8 mouse cellular contexts compared by ENCODE assay signal in genomic region chr5:29736942-29737341, GRCm38 (mm10). TPM values are rescaled to one million over a fixed set of nuclear protein-coding genes. Genes with fewer than 3 reads are reported as not detected.
DNase-seq lines count a peak whose midpoint lies in the region; ATAC-seq lines count a peak whose summit lies in the region.

No protein-coding gene starts in this region.

- no peaks in the 10 kb centered on the region for H3K36me3 ChIP-seq in forebrain, embryonic 13.5 days (ENCODE audit: poor library complexity, severe bottlenecking)
- H3K36me3 ChIP-seq in liver, embryonic 15.5 days (replicated peaks): peaks cover 2% of the 10 kb centered on the region; the same call in 1 of the 2 replicates

- DNase-seq in adrenal gland, postnatal 14 days: peak; percentile 21
- DNase-seq in adrenal gland, adult 2 months: no peak
- peak; percentile 40 for DNase-seq in 416B (ENCODE audit: low read depth)
- DNase-seq in urinary bladder, adult 18-20 months (ENCODE audit: low spot score in 2 of 2): no peak
- no peak for DNase-seq in left cerebral cortex, adult 8-10 months (ENCODE audit: low spot score in 2 of 2)

- no peak overlapping the region for H3K27ac ChIP-seq in forebrain, embryonic 13.5 days
- H3K27ac ChIP-seq in liver, embryonic 15.5 days (replicated peaks): peak overlapping the region; percentile 95

- H3K4me1 ChIP-seq in forebrain, embryonic 13.5 days: peaks cover 38% of the 10 kb centered on the region
- peaks cover 48% of the 10 kb centered on the region for H3K4me1 ChIP-seq in liver, embryonic 15.5 days (replicated peaks)

- H3K9me3 ChIP-seq in forebrain, embryonic 13.5 days (replicated peaks): no peaks in the 10 kb centered on the region
- no peaks in the 10 kb centered on the region for H3K9me3 ChIP-seq in liver, embryonic 15.5 days (replicated peaks)

- H3K4me3 ChIP-seq in forebrain, embryonic 13.5 days: peak overlapping the region; percentile 100
- peak overlapping the region; percentile 91 for H3K4me3 ChIP-seq in liver, embryonic 15.5 days (replicated peaks)

- peak overlapping the region; percentile 86 for H3K4me2 ChIP-seq in forebrain, embryonic 13.5 days
- peak overlapping the region; percentile 81 for H3K4me2 ChIP-seq in liver, embryonic 15.5 days

- WGBS in forebrain, embryonic 13.5 days: 68% methylated on average over 9 of the region's 9 CpGs
- WGBS in liver, embryonic 15.5 days (ENCODE audit: insufficient replicate concordance): 29% methylated on average over 9 of the region's 9 CpGs

- no peak for ATAC-seq in forebrain, embryonic 13.5 days
- ATAC-seq in liver, embryonic 15.5 days (ENCODE audit: insufficient read depth): no peak
- no peak for ATAC-seq in megakaryocyte-erythroid progenitor cell, adult 5-6 weeks (replicated peaks; ENCODE audit: low FRiP score, low TSS enrichment, poor library complexity, severe bottlenecking)

- no peaks in the 10 kb centered on the region for H3K27me3 ChIP-seq in forebrain, embryonic 13.5 days
- no peaks in the 10 kb centered on the region for H3K27me3 ChIP-seq in liver, embryonic 15.5 days

- H3K9ac ChIP-seq in forebrain, embryonic 13.5 days: peak overlapping the region; percentile 98
- H3K9ac ChIP-seq in liver, embryonic 15.5 days: peak overlapping the region; percentile 92

RNA-seq across cellular contexts. Expression of gene Gm5129, which starts 1.2 kb away (rescaled TPM):
- total RNA-seq in adrenal gland, postnatal 14 days (2021): not detected in 2 replicates
- 1 to 10 TPM in 1 of 2 experiments, not detected in 1; 1.7 TPM for total RNA-seq in adrenal gland, adult 2 months (2021)
- polyA plus RNA-seq in adrenal gland, adult 2 months (2012; rRNA removed): not detected in 2 replicates
- not detected in 2 replicates for polyA plus RNA-seq in forebrain, embryonic 13.5 days (2015; fragmentation: Nextera tagmentation; extraction: Ambion mirVana)
- not detected in 2 replicates for polyA plus RNA-seq in liver, embryonic 15.5 days (2015; fragmentation: Nextera tagmentation; extraction: Ambion mirVana)
- not detected in 2 replicates for total RNA-seq in megakaryocyte-erythroid progenitor cell, adult 5-6 weeks (2014; fragmentation: Nextera tagmentation)
- total RNA-seq in megakaryocyte-erythroid progenitor cell, adult 5-6 weeks (2017): 18.6 TPM in 1 of 2 replicates, not detected in the other
- total RNA-seq in left cerebral cortex, adult 8-10 months (2022): not detected

RNA-seq across cellular contexts. Expression of gene Dnajb6, which starts 1.5 kb away (rescaled TPM):
- 126 and 133 TPM in 2 replicates for total RNA-seq in adrenal gland, postnatal 14 days (2021)
- total RNA-seq in adrenal gland, adult 2 months (2021): 100 to 1,000 TPM; 117 to 138 TPM
- polyA plus RNA-seq in adrenal gland, adult 2 months (2012; rRNA removed): 34.3 and 46.2 TPM in 2 replicates
- 278 and 293 TPM in 2 replicates for polyA plus RNA-seq in forebrain, embryonic 13.5 days (2015; fragmentation: Nextera tagmentation; extraction: Ambion mirVana)
- polyA plus RNA-seq in liver, embryonic 15.5 days (2015; fragmentation: Nextera tagmentation; extraction: Ambion mirVana): 71.6 and 81.4 TPM in 2 replicates
- total RNA-seq in megakaryocyte-erythroid progenitor cell, adult 5-6 weeks (2014; fragmentation: Nextera tagmentation): 97.2 and 115 TPM in 2 replicates
- 142 and 171 TPM in 2 replicates for total RNA-seq in megakaryocyte-erythroid progenitor cell, adult 5-6 weeks (2017)
- 100 to 1,000 TPM; 157 to 173 (median 166) TPM for total RNA-seq in left cerebral cortex, adult 8-10 months (2022)

Comparison
In these comparisons a context has a peak if more than half of its experiments do, and no peak if none do; other contexts are left out.
1. DNase-seq: peak in adrenal gland, postnatal 14 days (single experiment) and 416B (single experiment); none in adrenal gland, adult 2 months (single experiment), urinary bladder, adult 18-20 months (0 of 2) and left cerebral cortex, adult 8-10 months (0 of 2).